Mouse (Mus musculus): ENCODE measurements around the gene Acox3.

- TF ChIP-seq CTCF (IDR thresholded peaks at IDR 0.05; ENCODE audit: low read depth, low read length) (no peak), POLR2A (IDR thresholded peaks at IDR 0.05; ENCODE audit: insufficient read depth, low read length) (no peak)
Measured at GRCm38 (mm10) chr5:35661210-35661609, 78.4 kb downstream of the Acox3 start.

All from ES-Bruce4 (cell line).